Mouse (Mus musculus) cerebellum, adult 18-20 months (tissue): ENCODE data around the gene Btbd1.
"Not testable (repeated sequence)": the region's sequence is repeated elsewhere in the genome, so short reads cannot be mapped to it uniquely, and the experiment has no call there.

Experiments used
- DNase-seq, 2 experiments: peaks; one replicate each; pipeline ENCODE4 v3.0.0; 2021

Btbd1 gene

GRCm38 (mm10) chr7:81849214-81849613 lies 20.0 kb upstream of the Btbd1 start:
- no peak for DNase-seq

GRCm38 (mm10) chr7:81847777-81848176 lies 18.5 kb upstream of the Btbd1 start:
- DNase-seq = peak; percentile 22 to 47

- no peak for DNase-seq
These were observed 17.8 kb upstream of the Btbd1 start for GRCm38 (mm10) chr7:81847010-81847409.

- no peak for DNase-seq
These were observed 16.8 kb upstream of the Btbd1 start for GRCm38 (mm10) chr7:81846008-81846407.

- DNase-seq = no peak
These were observed 16.1 kb upstream of the Btbd1 start for GRCm38 (mm10) chr7:81845313-81845712.

- no peak for DNase-seq
These were observed 15.6 kb upstream of the Btbd1 start for GRCm38 (mm10) chr7:81844801-81845200.

- DNase-seq = no peak
These were observed 14.7 kb upstream of the Btbd1 start for GRCm38 (mm10) chr7:81843903-81844302.

GRCm38 (mm10) chr7:81842998-81843397 lies 13.8 kb upstream of the Btbd1 start:
- no peak for DNase-seq

- no peak for DNase-seq
These were observed 12.9 kb upstream of the Btbd1 start for GRCm38 (mm10) chr7:81842141-81842540.

GRCm38 (mm10) chr7:81841439-81841838 lies 12.2 kb upstream of the Btbd1 start:
- DNase-seq = no peak

- no peak for DNase-seq
These were observed 11.5 kb upstream of the Btbd1 start for GRCm38 (mm10) chr7:81840661-81841181.

GRCm38 (mm10) chr7:81839746-81840145 lies 10.5 kb upstream of the Btbd1 start:
- no peak for DNase-seq

GRCm38 (mm10) chr7:81837771-81838170 lies 8.5 kb upstream of the Btbd1 start:
- DNase-seq = not testable (repeated sequence)

- no peak for DNase-seq
These were observed 6.2 kb upstream of the Btbd1 start for GRCm38 (mm10) chr7:81835430-81835829.

GRCm38 (mm10) chr7:81834847-81835246 lies 5.6 kb upstream of the Btbd1 start:
- DNase-seq = no peak

GRCm38 (mm10) chr7:81828681-81829378 lies 401 bp downstream of the Btbd1 start:
- DNase-seq = peak in 1 of 2 experiments; percentile 45

- no peak for DNase-seq
These were observed 1.2 kb downstream of the Btbd1 start for GRCm38 (mm10) chr7:81827806-81828667.

- no peak for DNase-seq
These were observed 3.9 kb downstream of the Btbd1 start for GRCm38 (mm10) chr7:81825381-81825780.

- no peak for DNase-seq
These were observed 4.3 kb downstream of the Btbd1 start for GRCm38 (mm10) chr7:81824906-81825305.

GRCm38 (mm10) chr7:81806067-81806466 lies 23.2 kb downstream of the Btbd1 start:
- no peak for DNase-seq

GRCm38 (mm10) chr7:81789095-81789757 lies 40.0 kb downstream of the Btbd1 start, which contains the start of gene 3110040N11Rik:
TSS of gene 3110040N11Rik (minus strand) at chr7:81789478.
- peak; percentile 86 to 91 for DNase-seq

GRCm38 (mm10) chr7:81788536-81788935 lies 40.7 kb downstream of the Btbd1 start:
- DNase-seq = peak; percentile 27 to 28

GRCm38 (mm10) chr7:81777667-81778218 lies 51.5 kb downstream of the Btbd1 start:
- no peak for DNase-seq
